In genomic region chr4:140469760-140470452, GRCm38 (mm10) we compare ENCODE assay signal across 10 mouse cellular contexts.
DNase-seq lines count a peak whose midpoint lies in the region; ATAC-seq and TF ChIP-seq lines count a peak whose summit lies in the region.
"Had no signal": no experiment of that assay in that cellular context is flagged by ENCODE, and none has a peak within 500 bp of the region (broad histone marks: within the 10 kb centered on the region; RNA-seq: fewer than 3 reads in every experiment).

No protein-coding gene starts in this region.

- no peaks in the 10 kb centered on the region for H3K4me1 ChIP-seq in forebrain, embryonic 15.5 days
- H3K4me1 ChIP-seq in forebrain, embryonic 13.5 days: 0 out of 2 replicates have a peak, but pooled peaks cover 5% of the 10 kb centered on the region
- H3K4me1 ChIP-seq in liver, postnatal 0 days (ENCODE audit: insufficient read depth): no peaks in the 10 kb centered on the region
- H3K4me1 ChIP-seq in stomach, postnatal 0 days (replicated peaks; ENCODE audit: control insufficient read depth, insufficient read depth): no peaks in the 10 kb centered on the region

- H3K36me3 ChIP-seq in forebrain, embryonic 15.5 days: no peaks in the 10 kb centered on the region
- no peaks in the 10 kb centered on the region for H3K36me3 ChIP-seq in forebrain, embryonic 13.5 days (ENCODE audit: poor library complexity, severe bottlenecking)
- no peaks in the 10 kb centered on the region for H3K36me3 ChIP-seq in liver, postnatal 0 days (replicated peaks; ENCODE audit: insufficient read depth, low read length)
- H3K36me3 ChIP-seq in stomach, postnatal 0 days (ENCODE audit: control insufficient read depth, insufficient read depth, low read length): no peaks in the 10 kb centered on the region
- H3K36me3 ChIP-seq: embryonic facial prominence, embryonic 10.5 days; limb, embryonic 12.5 days had no signal

- H3K9me3 ChIP-seq in forebrain, embryonic 15.5 days: no peaks in the 10 kb centered on the region
- no peaks in the 10 kb centered on the region for H3K9me3 ChIP-seq in forebrain, embryonic 13.5 days (replicated peaks)
- H3K9me3 ChIP-seq in liver, postnatal 0 days (ENCODE audit: low read length): peaks cover 3% of the 10 kb centered on the region; the same call in 1 of the 2 replicates
- H3K9me3 ChIP-seq in stomach, postnatal 0 days (ENCODE audit: control insufficient read depth, low read length): no peaks in the 10 kb centered on the region

- peak; percentile 5 for DNase-seq in urinary bladder, postnatal 25 days (ENCODE audit: low spot score)
- no peak for DNase-seq in urinary bladder, adult 18-20 months (ENCODE audit: low spot score in 2 of 2)
- DNase-seq in layer of hippocampus, adult 9-10 months (ENCODE audit: low spot score): peak; percentile 42
- DNase-seq in ovary, postnatal 14 days (ENCODE audit: low spot score): no peak
- DNase-seq in liver, postnatal 0 days: no peak
- no peak for DNase-seq in stomach, postnatal 0 days (ENCODE audit: low spot score)

- no peak for ATAC-seq in forebrain, embryonic 15.5 days (replicated peaks)
- ATAC-seq in forebrain, embryonic 13.5 days: no peak
- no peak for ATAC-seq in liver, postnatal 0 days
- no peak for ATAC-seq in stomach, postnatal 0 days (ENCODE audit: low FRiP score, low TSS enrichment)

- no peak overlapping the region for H3K9ac ChIP-seq in forebrain, embryonic 15.5 days (replicated peaks)
- no peak overlapping the region for H3K9ac ChIP-seq in forebrain, embryonic 13.5 days
- H3K9ac ChIP-seq in liver, postnatal 0 days (replicated peaks): no peak overlapping the region
- H3K9ac ChIP-seq in stomach, postnatal 0 days (ENCODE audit: low read length): no peak overlapping the region
- H3K9ac ChIP-seq: limb, embryonic 12.5 days had no signal

- no peaks in the 10 kb centered on the region for H3K27me3 ChIP-seq in forebrain, embryonic 15.5 days
- no peaks in the 10 kb centered on the region for H3K27me3 ChIP-seq in forebrain, embryonic 13.5 days
- H3K27me3 ChIP-seq in liver, postnatal 0 days (ENCODE audit: insufficient read depth, low read length): no peaks in the 10 kb centered on the region
- H3K27me3 ChIP-seq in stomach, postnatal 0 days (ENCODE audit: control insufficient read depth, insufficient read depth, low read length): no peaks in the 10 kb centered on the region

- no peak for TF ChIP-seq EP300 in liver, postnatal 0 days (IDR thresholded peaks at IDR 0.05; ENCODE audit: low read depth)
- TF ChIP-seq EP300 in stomach, postnatal 0 days (optimal IDR thresholded peaks at IDR 0.05): no peak

- no peak for TF ChIP-seq CTCF in liver, postnatal 0 days (IDR thresholded peaks at IDR 0.05; ENCODE audit: low read depth)
- TF ChIP-seq CTCF in stomach, postnatal 0 days (IDR thresholded peaks at IDR 0.05; ENCODE audit: low read depth): no peak

- WGBS in forebrain, embryonic 15.5 days: 60% methylated on average over 13 of the region's 13 CpGs
- 71% methylated on average over 13 of the region's 13 CpGs for WGBS in forebrain, embryonic 13.5 days
- WGBS in liver, postnatal 0 days (ENCODE audit: insufficient replicate concordance): 64% methylated on average over 13 of the region's 13 CpGs
- 64% methylated on average over 13 of the region's 13 CpGs for WGBS in stomach, postnatal 0 days

- no peak overlapping the region for H3K4me2 ChIP-seq in forebrain, embryonic 15.5 days (replicated peaks)
- H3K4me2 ChIP-seq in forebrain, embryonic 13.5 days: no peak overlapping the region
- H3K4me2 ChIP-seq in liver, postnatal 0 days (ENCODE audit: low read depth, low read length): no peak overlapping the region
- no peak overlapping the region for H3K4me2 ChIP-seq in stomach, postnatal 0 days (replicated peaks; ENCODE audit: low read depth)
- H3K4me2 ChIP-seq: limb, embryonic 12.5 days had no signal

- peak overlapping the region; percentile 16 for H3K27ac ChIP-seq in forebrain, embryonic 15.5 days (replicated peaks)
- H3K27ac ChIP-seq in forebrain, embryonic 13.5 days: no peak overlapping the region
- H3K27ac ChIP-seq in liver, postnatal 0 days (ENCODE audit: low read depth): no peak overlapping the region
- no peak overlapping the region for H3K27ac ChIP-seq in stomach, postnatal 0 days (replicated peaks)
- H3K27ac ChIP-seq: embryonic facial prominence, embryonic 10.5 days; limb, embryonic 12.5 days had no signal

- no peak overlapping the region for H3K4me3 ChIP-seq in forebrain, embryonic 15.5 days
- no peak overlapping the region for H3K4me3 ChIP-seq in forebrain, embryonic 13.5 days
- H3K4me3 ChIP-seq in liver, postnatal 0 days (ENCODE audit: low read depth, low read length): no peak overlapping the region
- H3K4me3 ChIP-seq in stomach, postnatal 0 days (ENCODE audit: low read depth, low read length): no peak overlapping the region
- H3K4me3 ChIP-seq: embryonic facial prominence, embryonic 10.5 days; limb, embryonic 12.5 days had no signal

Comparison
In these comparisons a context has a peak if more than half of its experiments do, and no peak if none do; other contexts are left out.
1. DNase-seq: peak in urinary bladder, postnatal 25 days (single experiment) and layer of hippocampus, adult 9-10 months (single experiment); none in urinary bladder, adult 18-20 months (0 of 2), ovary, postnatal 14 days (single experiment), liver, postnatal 0 days (single experiment) and stomach, postnatal 0 days (single experiment).